Mouse (Mus musculus): ENCODE measurements around the gene Fam169b. TPM values are rescaled to one million over a fixed set of nuclear protein-coding genes. Genes with fewer than 3 reads are reported as not detected.

The Fam169b gene
- total RNA-seq (2017), result 0.55 TPM in 1 of 2 replicates, not detected in the other

DNA sequence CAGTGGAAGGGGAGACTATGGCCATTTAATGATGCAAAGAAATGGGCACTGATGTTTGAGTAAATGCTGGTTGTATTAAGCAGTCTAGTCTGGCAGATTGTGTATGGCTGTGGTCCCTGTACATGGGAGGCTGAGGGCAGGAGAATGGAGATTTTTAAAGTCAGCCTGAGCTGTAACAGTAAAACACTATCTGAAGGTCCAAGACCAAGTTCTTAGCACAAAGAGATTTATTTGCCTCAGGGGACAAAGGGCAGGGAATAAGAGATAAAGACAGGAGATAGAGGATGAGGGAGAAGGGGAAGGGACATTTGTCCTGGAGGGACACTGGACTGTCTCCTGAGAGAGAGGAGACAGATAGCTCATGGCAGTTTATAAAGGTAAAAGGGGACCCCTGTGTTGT is at the start of gene Fam169b:
Gene Fam169b, plus strand, starts transcription at position 325 of the 400 bp plus-strand sequence.
- ATAC-seq (replicated peaks; ENCODE audit: low read depth, poor library complexity, severe bottlenecking), result no peak

DNA sequence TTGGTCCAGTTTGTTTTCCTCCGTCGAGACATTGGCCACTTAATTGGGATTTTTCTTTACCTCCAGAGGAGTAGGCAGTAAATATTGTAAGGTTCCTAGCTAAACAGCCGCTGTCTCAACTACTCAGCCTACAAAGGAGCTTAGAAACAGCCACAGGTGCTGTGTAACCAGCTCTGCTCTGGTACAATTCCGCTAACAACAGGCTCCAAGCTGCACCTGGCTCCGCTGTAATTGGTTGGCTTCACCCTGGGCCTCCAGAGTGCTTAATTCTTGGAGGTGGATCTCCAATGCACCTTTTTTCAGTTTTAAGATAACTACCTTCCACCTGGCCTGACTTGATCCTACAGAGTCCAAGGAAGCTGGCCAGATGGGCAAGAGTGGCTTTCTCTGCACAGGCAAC is 49.6 kb upstream of the Fam169b start:
- ATAC-seq (replicated peaks; ENCODE audit: low read depth, poor library complexity, severe bottlenecking), result no peak

DNA sequence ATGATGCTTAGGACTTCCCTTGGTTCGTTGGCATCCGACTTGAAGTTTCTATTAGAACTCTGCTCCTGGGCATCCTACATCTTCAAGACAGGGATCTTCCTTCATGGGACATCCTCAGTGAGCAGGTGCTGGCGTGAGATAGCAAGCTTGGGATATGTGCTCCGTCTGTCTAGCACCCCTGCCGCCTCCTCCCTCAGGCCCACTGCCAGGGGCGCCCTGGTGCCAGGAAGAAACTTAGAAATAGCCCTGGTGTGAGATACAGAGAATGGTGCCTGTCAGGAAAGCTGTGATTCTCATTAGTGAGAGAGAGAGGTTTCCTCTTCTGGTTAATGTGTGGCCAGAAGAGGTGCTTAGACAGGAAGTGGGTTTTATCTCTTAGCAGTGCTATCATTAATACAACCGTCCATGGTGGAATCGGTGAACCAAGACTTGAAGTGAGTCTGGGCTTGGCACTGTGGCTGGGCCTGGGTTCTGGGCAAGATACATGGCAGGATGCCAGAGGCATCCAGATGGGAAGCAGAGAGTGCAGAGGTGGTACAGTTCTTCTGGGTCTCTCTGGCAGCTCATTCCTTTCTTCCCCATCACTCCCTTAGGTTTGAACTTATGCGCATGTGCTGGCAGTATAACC is 48.1 kb upstream of the Fam169b start:
- peak; percentile 53 for ATAC-seq (replicated peaks; ENCODE audit: low read depth, poor library complexity, severe bottlenecking)

DNA sequence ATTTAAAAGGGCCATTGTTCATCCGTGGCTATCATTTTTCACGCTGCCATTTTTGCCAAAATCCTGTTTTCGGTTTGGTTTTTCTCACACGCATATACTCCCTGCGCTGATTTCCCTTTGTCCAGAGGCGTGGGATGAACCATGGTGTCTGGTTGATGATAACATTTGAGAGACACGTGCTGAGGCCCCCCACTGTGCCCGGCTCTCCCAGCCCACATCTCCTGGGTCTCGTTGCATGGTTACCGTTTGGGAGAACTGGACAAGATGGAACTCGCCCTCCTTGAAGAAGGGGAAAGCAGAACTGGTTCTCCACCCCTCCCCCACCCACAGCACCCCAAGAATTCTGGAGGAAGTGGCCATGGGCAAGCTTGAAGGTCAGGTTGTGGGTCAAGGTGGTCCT is 46.6 kb upstream of the Fam169b start:
- ATAC-seq (replicated peaks; ENCODE audit: low read depth, poor library complexity, severe bottlenecking), result no peak

DNA sequence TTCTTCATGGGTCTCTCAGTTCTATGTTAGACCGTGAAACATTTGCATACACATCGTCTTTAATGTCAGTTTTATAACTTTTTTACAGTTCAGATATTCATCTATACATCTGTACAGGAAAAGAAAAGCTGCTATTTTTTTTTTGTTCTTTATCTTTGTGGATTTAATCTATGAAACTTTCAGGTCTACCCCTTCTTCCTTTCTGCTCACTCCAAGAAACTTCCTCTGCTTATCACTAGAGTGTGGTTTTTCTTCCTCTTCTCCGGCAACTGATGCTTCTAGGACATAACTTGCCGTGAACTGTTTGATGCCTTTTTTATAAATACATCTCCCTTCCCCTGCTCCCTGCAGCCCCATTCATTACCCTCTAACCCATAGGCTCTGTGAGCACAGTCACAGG is 46.0 kb upstream of the Fam169b start:
- ATAC-seq (replicated peaks; ENCODE audit: low read depth, poor library complexity, severe bottlenecking), result no peak

DNA sequence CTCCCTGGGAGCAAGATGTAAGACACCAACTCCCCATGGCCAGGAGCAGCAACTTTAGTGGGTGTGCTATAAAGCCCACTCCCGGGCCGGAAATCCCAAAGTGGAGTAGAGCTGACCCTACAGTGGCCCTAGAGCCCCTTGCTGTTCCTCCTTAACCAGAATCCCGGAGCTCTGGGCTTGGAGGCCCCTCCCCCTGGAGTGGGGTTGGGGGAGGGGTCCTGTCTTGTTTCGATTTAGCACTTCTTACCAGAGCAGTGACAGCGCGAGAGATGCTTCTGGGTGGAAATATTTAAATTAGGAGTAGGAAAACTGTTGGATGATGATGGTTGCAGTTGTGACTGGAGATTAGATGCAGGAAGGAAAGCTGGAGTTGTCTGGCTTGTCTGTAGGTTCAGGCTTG is 45.1 kb upstream of the Fam169b start:
- no peak for ATAC-seq (replicated peaks; ENCODE audit: low read depth, poor library complexity, severe bottlenecking)

DNA sequence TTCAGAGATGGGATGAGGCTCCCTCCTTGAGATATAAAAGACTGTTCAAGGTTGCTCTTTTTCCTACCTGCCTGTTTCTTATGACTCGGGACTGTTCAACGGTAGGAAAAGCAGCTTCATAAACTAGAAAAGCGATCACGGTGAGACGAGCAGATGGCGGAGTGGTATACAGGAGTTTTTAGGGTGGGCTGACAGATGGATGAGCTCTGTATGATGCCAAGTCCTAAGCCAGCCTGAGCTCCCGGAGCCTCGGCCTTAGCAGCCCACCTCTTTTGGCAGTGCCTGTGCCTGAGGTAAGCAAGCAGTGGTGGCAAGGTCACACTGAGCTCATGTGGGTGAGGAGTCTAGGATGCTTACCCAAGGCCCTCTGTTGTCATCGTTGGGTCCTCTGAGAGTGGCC is 42.8 kb upstream of the Fam169b start:
- ATAC-seq (replicated peaks; ENCODE audit: low read depth, poor library complexity, severe bottlenecking), result no peak

DNA sequence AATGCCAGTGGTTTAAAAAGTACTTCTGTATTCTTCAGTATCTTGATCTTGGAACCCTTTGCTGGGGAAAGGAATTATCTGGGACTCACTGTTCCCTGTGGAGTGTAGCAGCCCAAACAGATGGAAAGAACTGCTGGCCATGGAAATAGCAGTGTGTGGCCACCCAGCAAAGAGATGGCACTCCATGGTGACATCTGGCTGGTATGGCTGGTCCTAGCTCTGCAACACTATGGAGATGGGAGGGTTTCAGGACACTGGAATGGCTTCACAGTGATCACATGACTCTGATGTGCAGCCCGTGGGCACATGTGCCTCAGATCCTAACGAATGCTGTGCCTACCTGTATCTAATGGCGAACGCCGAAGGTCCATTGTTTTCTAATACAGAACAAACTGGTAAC is 41.1 kb upstream of the Fam169b start:
- ATAC-seq (replicated peaks; ENCODE audit: low read depth, poor library complexity, severe bottlenecking), result no peak

DNA sequence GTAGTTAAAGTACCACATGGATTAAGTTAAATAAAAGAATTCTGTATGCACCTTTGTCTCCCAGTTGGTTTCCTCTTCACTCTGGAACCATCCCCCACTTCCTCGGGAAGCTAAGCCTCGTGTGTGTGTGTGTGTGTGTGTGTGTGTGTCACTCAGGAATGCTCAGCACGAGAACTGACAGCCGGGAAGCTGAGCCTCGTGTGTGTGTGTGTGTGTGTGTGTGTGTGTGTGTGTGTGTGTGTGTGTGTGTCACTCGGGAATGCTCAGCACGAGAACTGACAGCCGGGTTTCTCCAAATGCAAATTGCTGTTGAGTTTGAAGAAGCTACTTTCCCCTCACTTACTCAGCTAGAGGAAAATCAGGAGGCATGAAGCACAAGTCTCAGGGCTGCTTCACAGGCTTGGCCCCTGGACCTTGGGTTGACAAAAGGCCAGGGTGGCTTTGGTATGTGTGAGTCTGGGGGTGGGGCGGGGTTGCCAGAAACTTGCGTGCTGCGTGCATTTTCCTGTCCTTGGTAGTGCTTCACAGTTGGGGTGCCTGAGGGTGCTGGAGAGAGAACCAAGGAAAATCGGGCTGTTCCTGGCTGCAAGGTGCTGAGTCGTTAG is 39.9 kb upstream of the Fam169b start:
- no peak for ATAC-seq (replicated peaks; ENCODE audit: low read depth, poor library complexity, severe bottlenecking)

DNA sequence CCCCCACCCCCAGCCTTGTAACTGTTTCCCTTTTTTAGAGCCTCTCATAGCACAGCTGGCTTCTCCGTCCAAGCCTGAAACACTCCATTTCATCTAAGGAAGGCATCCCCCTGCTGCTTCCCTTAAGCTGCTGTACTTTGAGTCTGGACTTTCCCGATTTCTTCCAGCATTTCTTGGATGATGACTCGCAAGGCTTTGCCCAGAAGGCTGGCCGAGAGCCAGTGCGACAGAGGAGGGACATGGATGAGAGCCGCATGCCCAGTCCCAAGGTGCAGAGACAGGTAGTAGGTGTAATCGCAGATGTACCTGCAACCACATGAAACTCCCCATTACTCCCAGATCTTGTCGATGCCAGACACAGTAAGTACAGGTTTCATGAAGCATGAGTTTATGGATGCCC is 36.8 kb upstream of the Fam169b start:
- no peak for ATAC-seq (replicated peaks; ENCODE audit: low read depth, poor library complexity, severe bottlenecking)

DNA sequence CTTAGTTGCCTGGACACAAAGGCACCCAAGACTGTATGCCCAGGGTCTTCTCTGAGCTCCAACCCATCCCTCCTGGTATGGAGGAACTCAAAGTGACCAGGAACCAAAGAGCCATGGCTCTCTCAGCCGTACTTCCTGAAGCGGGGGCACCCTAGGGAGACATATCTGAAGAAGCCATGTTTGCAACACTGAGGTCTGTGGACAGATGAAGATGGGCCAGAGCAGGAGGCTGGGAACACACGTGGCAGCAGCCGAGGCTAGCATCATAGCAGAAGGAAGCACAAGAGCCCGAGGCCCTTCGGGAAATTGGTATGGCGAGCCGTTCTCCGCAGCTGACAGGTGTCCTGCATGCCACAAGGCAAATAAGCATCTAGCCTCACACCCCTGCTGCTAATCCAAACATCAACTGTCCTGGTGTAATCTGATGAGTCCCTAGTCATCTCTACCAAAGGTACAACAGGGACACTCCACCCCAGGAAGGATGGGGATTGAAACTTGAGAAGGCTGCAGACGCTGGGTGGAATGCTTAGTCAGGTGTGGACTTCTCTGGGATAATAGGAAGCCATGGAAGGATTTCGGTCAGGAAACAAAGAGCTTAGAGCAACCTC is 34.3 kb upstream of the Fam169b start:
- ATAC-seq (replicated peaks; ENCODE audit: low read depth, poor library complexity, severe bottlenecking), result no peak

DNA sequence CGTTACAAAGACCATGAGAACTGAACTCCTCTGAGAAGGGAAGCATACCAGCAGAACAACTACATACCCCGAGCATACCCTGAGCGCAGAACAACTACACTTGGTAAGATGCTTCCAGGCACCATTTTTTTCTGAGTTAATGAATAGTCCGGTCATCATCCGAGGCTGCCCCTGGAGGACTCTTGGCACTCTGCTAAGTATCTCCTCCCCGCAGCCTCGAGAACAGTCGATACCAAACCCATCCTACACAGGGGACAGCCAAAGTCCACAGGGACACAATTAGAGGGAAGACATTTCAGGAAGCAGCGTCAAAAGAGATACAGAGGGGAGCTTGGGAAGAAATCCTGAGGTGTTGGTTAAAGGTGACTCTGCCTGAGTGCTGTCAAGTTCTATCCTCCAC is 32.4 kb upstream of the Fam169b start:
- no peak for ATAC-seq (replicated peaks; ENCODE audit: low read depth, poor library complexity, severe bottlenecking)

DNA sequence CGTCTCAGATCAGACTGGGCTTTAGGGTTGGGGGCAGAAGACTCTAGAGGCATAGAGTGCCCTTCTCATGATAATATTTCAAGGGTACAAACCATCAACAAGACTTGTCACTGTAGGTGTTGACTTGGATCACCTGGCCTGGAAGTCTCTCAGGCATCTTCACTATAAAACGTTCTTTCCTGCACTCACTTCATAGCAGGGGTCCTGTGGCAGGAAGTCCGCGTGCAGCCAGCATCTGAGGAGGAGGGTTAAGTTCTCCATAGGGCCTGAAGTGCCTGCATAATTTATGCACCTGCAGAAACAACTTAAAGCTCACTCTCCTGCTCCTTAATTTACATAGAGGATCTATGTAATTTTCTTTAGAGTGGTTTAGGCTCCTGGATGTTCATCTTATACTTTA is 28.0 kb upstream of the Fam169b start:
- ATAC-seq (replicated peaks; ENCODE audit: low read depth, poor library complexity, severe bottlenecking), result no peak

DNA sequence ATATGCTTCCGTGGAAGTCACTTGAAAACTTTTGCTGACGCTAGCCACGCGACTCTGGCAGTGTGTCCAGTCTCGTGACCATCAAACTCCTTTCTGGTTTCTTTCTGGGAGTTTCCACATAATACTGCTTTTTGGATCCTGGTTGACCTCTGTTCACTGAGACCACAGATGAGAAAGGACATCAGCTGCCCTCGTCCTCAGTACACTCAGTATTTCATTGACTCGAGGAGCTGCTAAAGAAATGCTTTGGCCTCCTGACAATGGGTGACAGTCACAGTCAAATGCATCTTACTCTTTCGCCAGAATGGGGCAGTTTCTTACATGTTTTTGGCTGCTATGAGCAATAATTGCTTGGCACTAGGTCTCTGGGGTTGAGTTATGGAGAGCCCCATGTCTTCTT is 27.4 kb upstream of the Fam169b start:
- ATAC-seq (replicated peaks; ENCODE audit: low read depth, poor library complexity, severe bottlenecking), result no peak

DNA sequence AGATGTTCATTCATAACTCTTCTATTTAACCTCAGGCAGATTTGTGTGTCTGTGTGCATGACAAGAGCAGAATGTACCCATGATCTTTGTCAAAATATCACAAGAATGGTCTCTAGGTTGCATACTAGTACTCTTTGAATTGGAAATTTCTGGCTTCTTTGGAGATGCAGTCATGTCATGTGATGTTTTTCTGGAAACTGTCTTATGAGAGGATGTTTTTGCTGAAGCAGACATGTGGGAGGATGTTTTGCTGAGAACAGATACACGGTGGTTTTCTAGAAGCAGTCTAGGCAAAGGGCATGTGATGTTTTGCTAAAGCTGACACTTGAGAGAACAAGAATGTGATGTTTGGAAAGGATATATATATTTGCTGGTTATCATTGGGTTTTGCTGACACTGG is 23.2 kb upstream of the Fam169b start:
- no peak for ATAC-seq (replicated peaks; ENCODE audit: low read depth, poor library complexity, severe bottlenecking)

DNA sequence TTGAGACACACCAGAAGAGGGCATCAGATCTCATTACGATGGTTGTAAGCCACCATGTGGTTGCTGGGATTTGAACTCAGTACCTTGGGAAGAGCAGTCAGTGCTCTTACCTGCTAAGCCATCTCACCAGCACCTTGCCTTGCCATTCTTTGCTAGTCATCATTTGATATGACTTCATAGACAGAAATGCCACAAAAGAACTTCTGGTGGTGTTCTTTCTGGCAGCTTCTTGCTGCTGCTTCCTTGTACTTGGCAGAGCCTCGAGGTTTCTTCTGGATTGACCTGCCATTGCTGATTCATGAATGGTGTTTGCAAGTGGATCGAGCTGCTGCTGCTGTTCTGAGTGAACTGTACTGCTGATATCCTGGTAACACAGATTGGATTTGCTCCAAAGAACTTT is 22.7 kb upstream of the Fam169b start:
- ATAC-seq (replicated peaks; ENCODE audit: low read depth, poor library complexity, severe bottlenecking), result no peak

DNA sequence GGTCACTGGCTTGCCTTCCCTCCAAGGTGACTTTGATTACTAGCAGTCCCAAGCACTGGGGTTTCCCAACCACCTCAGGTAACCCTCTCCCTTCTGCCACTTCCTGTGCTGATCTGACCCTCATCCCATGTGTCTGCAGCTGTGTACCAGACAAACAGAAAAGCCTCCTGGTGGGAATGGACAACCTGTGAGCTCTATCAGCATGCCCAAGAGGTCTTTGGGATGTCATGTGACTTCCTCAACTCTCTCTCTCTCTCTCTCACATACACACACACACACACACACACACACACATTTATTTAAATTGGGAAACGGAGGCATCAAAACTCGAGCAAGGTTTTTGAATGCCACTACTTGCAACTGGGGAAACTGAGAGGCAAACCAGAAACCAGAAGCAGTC is 15.9 kb upstream of the Fam169b start:
- no peak for ATAC-seq (replicated peaks; ENCODE audit: low read depth, poor library complexity, severe bottlenecking)

DNA sequence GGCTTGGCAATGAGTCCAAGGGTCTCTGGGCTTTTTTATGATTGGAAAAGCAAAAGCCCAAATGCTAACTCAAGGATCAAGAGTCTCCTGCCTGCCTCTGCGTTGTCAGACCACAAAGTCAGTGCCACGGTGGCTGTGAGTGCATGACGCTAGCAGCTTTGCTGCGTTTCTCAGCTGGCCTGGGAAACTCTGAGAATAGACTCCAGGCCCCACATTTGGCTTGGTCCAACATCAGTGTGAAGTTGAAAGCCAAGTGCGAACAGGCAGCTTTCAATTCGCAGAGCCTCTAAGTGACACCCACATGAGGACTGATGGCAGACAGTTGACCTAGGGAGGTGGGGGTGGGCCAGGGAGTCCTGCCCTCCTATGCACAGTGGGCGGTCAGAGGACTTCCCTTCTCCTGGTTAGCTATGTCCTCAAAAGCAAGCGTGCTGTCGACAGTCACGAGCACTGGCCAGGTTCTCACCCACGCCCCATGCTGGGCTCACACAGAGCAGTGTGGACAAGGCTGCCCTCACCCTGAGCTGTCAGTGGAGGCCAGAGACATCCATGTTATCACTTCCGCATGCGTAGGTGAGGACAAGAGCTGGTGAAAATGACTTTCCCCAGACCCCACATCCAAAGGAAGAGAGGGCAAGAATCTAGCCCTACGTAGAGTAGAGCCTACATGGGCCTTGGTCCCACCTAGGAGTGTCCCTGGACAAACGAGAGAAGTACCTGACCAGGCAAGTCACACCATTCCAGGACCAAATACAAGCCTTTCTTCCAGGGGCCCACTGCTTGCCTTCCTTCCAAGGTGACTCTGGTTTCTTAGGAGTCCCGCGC is 15.1 kb upstream of the Fam169b start:
- 0 out of 2 replicates have a peak, but pooled peaks have one; percentile 15 for ATAC-seq (replicated peaks; ENCODE audit: low read depth, poor library complexity, severe bottlenecking)

DNA sequence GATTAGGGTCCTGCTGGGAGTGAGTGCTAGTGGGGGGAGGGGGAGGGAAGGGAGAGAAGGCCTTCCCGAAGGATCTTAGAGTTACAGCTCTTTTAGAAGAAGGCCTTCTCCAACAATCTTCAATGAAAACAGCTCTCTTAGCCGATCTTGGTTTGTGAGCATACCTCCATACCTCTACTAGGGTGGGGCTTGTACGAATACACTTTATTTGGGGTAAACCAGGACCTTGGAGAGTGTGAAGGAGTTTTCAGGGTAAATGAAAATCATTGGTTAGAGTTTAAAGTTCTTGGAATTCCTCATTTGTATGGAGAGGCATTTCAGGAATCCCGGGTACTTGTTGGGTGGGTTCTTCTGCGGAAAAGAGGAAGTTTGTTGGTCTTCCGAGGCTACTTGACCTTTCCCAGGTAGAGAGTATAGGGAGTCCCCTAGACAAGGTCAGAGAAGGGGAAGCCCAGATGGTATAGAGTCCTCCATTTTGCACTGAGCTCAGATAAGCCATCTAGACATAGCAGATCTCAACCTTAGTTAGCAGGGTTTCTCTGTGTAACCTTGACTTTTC is 14.0 kb upstream of the Fam169b start:
- ATAC-seq (replicated peaks; ENCODE audit: low read depth, poor library complexity, severe bottlenecking), result no peak

DNA sequence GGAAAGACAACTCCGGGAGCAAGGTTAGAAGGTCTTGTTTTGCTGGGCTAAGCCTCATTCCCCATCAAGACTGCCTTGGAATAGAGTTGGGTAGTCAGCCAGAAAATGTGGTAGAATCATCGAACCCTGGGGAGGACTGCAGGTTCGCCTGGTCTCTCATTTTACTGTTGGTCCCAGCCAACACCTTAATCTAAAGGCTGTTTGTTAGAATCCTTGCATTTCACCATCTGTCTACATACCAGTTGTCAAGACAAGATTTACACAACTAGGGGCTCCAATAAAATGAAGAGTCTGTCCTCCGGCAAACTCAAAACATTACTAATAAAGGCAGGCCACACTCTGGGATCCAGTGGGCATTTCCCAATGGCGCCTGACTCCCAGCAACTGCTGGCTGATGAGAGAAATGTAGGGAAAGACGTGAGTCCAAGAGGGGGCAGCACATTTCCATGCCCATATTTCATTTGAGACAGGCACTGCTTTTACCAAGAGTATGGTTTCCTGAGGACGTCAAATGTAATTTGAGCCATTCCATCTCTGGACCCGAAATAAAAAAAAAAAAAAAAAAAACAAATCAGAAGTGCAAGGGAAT is 10.9 kb upstream of the Fam169b start:
- no peak for ATAC-seq (replicated peaks; ENCODE audit: low read depth, poor library complexity, severe bottlenecking)
